Mouse (Mus musculus) left cerebral cortex, postnatal 36 days (tissue): Measurements from ENCODE around the gene D7Ertd443e. TPM values are rescaled to one million over a fixed set of nuclear protein-coding genes. Genes with fewer than 3 reads are reported as not detected.
A peak's percentile ranks its signal among the peaks of the same experiment; 100 is the strongest.

ENCODE experiments used
- DNase-seq, 2 experiments: peaks; one replicate each; pipeline ENCODE4 v3.0.0; 2021 to 2022; ENCODE audit warnings: low spot score in 2 of 2, mixed read lengths in 1 of 2
- intact Hi-C: fragments of 180-260 bp; cut with DNase I; formaldehyde crosslinking; loops from one replicate; pipeline ENCODE4 v1.15.1; 2025
- total RNA-seq, 2 experiments: library from RNA; stranded (reverse); gene quantifications; 2 replicates each; pipeline ENCODE4 v1.2.3; 2021

Gene D7Ertd443e
- 1 to 10 TPM; 2.9 TPM for total RNA-seq

DNA sequence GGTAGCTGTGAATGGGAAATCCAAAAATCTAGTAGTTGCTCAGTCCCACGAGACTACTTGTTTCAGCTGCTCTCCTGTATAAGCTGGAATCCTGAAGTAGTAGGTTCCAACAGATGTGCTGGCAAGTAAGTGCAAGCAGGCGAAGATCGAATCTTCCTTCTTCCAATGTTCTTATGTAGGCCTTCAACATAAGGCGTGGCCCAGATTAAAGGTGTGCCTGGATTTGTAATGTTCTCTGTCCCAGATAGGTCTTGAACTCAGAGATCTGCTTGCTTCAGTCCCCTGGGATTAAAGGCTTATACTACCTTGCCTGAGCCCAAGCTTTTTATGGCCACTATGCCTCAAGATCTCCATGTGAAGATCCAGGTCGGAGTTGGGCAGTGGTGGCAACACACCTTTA, at the start of gene D7Ertd443e:
D7Ertd443e (minus strand) TSS at position 101 of the 400 bp plus-strand sequence.
- DNase-seq, result no peak
- intact Hi-C loops, result no loop called here

DNA sequence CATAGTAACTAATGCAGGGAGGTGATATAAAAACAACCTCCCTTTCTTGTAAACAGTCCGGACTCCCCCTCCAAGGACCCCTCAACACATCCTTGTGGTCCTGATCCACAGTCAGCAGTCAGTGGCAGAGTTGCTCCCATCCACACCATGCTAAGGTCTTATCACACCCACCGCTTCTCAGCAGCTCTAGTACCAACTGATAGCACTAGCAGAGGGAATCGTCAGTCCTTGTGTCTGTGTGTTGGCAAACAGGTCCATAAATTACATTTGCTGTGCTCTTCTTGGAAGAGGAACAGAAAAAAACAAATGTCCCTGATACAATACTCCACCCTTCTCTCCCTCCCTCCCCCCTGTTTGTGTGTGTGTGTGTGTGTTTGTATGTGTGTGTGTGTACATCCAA, 46.2 kb upstream of the D7Ertd443e start:
- DNase-seq, result no peak
- intact Hi-C loops, result no loop called here

DNA sequence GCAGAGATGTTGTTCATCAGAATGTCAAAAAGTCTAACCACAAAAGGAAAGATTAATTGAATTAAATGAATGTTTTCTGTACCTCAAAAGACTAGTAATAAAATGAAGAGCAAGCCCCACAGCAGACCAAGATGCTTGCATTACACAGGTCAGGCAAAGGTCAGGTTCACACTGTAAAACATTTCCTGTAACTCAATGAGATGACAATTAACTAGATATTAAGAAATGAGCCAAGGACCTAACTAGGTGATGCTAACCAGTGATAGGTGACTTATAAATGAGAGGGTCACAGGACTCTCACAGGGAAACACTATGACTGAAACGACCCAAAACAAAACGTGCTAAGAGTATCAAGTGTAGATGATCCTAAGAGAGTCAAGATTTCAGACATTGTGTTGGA, 43.2 kb upstream of the D7Ertd443e start:
- intact Hi-C loops, result no loop called here
- DNase-seq, result no peak

DNA sequence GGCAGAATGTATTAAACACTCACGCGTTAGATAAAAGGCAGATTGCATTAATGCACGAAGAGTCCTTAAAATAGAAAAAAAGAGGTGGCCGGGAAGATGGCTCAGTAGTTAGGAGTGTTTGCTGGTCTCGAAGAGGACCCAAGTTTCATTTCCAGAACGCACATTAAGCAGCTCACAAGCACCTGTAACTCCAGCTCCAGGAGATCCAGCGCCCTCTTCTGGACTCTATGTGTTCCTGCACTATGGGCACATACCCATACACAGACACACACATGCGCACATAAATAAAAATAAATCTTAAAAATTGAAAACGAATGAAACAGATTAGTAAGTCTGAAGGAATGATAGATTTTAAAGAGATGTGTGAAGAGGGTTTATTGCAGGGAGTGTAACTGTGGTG, 29.6 kb upstream of the D7Ertd443e start:
- intact Hi-C loops, result no loop called here

DNA sequence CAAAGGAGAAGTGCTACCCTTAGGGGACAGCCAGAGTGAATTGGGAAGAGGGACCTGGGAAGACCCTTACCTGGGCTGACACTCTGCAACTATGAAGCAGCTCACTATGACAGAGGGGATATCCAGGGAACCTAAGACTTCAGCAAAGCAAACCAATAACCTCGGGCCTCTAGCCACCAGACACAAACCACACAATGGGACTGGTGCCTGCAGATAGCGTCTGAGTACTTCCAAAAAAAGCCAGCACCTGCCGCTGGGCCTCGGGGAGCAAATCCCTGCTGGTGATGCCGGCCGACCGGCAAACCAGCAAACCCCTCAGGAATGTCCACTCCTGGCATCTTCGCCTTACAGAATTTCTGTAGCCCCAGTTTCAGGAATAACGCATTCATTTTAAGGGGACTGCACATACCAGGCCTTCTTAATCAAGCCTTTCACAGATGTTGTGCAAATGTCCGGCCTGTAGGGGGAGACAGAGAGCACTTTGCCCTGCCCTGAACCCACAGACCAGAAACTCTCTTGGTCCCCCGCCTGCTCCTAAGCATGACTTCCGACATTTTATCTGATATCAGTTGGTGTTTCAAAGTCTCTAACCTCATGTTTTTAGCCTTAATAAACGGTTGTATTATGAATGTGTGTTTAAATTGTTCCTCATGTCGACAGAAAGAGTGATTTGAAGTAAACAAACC, 28.7 kb upstream of the D7Ertd443e start:
- intact Hi-C loops, result no loop called here
- DNase-seq, result peak in 1 of 2 experiments; percentile 3

More for the DNA sequence above, 29.6 kb upstream of the D7Ertd443e start:
- DNase-seq, result no peak

DNA sequence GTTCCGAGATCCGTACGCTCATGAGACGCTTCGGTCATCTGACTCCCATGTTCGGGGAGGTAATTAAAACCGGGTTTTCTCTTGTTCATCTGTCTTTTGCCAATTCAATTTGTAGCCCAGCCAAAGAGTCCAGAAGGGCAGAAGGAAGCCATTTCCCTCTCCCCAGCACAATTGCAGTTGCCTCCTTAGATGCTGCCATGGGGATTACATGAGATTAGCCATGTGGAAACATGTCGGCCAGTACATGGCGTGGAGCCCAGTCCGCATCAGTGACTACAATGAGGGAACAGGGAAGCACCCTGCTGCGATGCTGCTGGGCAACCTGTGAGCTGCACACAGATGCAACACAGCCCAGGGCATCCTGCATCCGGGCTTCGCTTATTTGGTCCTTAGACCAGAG, 23.2 kb upstream of the D7Ertd443e start:
- intact Hi-C loops, result no loop called here
- no peak for DNase-seq

DNA sequence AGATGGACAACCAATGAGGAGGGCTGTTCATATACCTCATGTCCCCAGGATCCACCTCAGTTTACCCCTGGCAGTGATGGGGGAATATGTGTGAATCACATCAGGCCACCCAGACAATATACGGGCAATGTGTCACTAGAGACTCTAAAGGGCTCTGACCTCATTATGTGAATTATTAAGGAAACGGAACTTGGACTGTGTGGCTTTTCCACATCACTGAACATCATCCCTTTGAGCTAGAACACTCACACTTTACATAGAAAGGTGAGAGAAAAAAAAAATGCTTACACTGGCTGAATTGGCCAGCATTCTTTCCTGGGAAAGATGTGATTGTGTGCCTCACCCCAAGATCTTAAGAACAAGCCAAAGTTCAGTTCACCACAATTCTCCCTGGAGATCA, 15.3 kb upstream of the D7Ertd443e start:
- DNase-seq, result no peak
- intact Hi-C loops, result no loop called here

DNA sequence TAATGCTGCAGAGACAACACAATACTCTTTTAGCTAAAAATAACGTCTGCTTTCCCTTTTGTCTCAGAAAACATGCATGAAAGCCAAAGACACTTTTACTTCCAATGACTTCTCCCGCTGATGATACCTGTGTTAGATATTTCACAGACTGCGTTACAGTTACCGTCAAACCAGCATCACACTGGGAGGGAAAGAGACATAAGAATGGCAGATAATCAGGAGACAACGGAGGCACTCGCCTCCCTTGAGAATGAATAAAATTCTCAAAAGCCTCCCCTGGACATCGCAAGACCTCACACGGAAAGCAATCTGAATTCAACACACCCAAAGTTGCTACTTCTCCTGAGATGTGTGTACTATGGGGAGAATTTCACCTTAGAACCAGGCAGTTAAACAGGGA, 11.3 kb upstream of the D7Ertd443e start:
- no peak for DNase-seq

DNA sequence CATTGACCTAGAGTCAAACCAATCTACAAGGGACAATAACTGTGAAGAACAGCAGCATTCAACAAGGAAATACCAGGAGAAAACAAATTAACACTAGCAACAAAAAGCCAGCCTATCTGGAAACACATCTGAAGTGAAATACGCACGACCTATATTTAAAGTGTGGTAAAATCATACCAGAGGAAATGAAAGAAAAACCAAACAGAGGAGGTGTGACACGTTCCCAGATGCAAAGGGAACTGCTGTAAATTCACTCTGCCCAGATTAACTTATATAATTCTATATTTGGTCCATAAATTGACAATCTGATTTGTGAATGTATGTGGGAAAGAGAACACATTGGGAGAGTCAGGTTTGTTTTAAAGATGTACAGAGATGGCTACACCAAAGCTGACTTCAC, 2.7 kb downstream of the D7Ertd443e start:
- no peak for DNase-seq
- intact Hi-C loops, result no loop called here

More for the DNA sequence above, 11.3 kb upstream of the D7Ertd443e start:
- intact Hi-C loops, result no loop called here

DNA sequence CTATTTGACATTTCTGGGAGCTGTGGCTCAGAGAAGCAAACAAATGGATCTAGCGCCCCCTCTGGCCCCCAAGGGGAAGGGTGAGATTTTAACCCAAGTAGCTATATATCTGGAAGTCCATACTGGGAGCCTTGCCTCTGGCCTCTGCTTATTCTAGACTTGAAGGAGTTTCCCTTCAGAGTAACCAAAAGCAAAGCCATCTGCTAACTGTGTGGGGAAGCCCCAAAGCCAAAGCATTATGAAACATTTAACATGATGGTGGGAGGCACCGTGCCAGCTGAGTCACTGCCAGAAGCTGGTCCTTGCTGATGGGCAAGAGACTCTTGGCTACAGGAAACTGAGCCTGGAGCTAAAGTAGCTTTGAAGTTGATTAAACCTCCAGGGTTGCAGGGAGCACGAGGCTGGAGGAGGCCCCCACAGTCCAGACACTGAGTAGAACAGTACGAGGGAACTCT, 4.0 kb downstream of the D7Ertd443e start:
- intact Hi-C loops, result no loop called here
- DNase-seq, result peak; percentile 75 to 80

DNA sequence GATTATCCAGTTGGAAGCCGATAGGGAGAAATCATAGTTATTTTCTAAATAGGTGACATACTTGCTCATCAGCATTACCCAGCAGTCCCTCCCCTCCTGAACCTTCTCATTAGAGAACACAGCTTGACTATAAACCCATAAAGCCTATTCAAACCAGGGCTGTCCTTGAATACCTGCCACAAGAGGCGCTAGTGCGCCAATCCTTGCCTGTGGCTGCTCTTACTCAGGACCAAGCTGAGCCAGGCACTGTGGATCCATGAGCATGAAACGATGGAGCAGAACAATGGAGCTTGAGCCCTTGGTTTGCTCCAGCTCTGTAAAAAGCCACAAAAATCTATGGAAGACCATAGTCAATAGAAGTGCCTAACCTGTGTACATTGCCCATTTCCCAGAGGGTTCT, 7.2 kb downstream of the D7Ertd443e start:
- intact Hi-C loops, result no loop called here

DNA sequence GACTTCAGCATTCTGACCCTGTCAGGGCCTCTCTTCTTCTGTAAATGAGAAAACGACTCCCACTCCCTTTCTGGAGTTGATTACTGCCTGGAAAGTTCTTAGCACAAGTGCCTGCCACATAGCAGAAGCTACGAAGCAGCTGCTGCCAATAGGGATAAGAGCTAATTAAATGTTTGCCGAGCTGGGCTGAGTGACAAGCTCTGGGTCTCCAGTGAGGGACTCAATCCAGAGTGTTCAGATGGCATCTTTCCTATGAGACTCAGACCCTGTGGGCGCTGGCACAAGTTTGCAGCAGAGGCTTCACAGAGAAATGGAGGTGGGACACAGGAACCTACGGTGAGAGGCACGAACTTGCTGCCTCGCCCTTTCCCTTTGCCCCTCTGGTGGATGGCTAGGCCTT, 8.7 kb downstream of the D7Ertd443e start:
- intact Hi-C loops, result no loop called here

More for the DNA sequence above, 7.2 kb downstream of the D7Ertd443e start:
- peak; percentile 13 to 14 for DNase-seq

DNA sequence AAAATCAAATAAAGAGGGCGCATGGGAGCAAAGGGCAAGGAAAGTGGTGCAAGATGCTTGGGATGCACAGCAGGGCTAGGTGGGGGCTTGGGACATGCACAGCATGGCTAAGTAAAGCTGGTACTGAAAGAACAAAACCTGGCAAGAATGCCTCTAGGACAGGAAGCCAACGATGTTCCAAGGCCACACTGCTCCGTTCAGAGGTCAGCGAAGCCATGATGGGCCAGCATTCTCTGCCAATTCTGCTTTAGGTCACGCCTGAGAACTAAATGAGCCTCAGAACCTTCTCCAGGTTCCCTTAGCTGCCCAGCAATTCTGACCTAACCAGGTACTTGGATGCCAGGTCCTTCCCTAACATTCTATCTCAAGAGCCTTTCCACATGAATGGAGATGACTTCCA, 13.2 kb downstream of the D7Ertd443e start:
- intact Hi-C loops, result no loop called here
- no peak for DNase-seq

More for the DNA sequence above, 8.7 kb downstream of the D7Ertd443e start:
- DNase-seq, result no peak

DNA sequence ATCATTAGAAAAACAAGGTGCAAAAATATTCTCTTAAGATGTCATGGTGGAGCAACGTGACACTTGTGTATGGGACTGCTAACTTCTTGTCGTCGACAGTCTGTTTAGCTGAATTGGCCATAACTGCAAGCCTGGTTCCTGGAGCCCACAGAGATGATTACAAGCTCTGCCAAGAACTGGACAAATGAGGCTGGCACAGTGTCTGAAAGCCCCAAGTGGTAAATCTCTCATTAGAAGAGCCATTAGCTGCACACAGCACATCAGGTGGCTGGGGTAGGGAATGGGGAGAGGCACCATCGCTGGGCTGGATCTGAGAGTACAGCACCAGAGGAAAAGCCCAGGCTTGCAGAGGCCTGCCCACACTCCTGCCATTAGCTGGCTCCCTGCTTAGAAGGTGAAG, 16.2 kb downstream of the D7Ertd443e start:
- intact Hi-C loops, result no loop called here
- DNase-seq, result no peak

DNA sequence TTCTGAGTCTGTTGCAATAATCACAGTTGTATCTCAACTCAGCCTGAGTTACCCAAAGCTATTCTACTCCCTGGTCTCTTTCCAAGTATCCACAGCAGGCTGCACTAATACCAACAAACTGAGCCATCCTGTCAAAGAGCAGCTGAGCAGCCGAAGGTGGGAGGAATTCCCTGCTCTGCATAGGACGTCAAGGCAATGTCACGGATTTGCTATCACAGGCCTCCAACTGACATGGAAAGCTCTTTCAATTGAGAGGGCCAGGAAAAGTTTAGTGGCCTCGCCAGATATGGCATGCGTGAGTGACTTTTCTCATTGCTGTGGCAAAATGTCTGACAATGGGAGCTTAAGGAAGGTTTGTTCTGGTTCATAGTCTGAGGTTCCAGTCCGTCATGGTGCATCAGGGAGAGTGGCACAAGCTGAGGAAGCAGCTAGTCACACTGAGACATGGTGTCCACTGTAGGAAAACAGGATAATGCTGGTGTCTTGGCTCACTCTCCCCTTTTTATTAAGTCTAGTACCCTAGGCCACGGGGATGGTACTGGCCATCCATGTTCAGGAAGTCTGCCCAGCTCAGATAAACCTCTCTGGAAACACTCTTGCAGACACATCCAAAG, 23.1 kb downstream of the D7Ertd443e start:
- intact Hi-C loops, result no loop called here
- DNase-seq, result no peak

DNA sequence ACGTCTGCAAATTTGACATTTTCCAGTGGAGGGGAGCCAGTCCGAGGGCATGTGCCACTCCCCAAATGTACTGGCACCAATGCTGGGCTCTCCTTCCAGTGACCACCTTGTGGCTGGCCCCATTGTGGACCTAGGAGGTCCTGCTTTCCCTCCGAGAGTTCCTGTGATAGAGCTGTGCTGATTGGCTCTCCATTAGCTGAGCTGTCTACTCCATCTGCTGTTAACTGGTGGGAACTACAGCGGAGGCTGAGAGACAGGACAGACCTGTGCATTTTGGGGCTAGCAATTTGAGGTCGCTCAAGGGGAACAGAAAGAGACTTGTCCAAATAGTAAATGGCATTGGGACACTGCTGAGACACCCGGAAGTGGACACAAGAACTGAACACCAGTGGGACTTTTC, 36.6 kb downstream of the D7Ertd443e start:
- peak; percentile 35 to 49 for DNase-seq
- intact Hi-C loops, result loop anchor here (2.0 to 10.0 kb wide), 4 partner anchors 84 to 542 kb away; no protein-coding TSS in a partner anchor

DNA sequence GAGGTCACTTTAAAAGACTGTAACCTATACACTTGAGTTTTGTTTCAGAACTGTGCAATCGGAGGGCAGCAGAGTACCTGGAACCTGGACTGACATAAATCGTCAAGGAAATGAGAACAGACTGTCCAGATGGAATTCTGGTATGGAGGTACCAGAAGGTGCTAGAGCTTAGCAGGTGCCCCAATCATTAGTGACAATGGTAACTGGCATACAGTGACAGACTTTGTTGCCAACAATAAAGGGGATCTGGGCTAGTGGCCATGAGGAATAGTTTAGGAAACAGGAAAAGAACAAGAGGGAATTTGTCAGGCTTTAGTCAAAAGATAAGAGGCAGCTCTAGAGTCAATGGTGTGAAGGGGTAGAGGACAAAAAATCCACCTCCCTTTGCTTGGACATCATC, 43.3 kb downstream of the D7Ertd443e start:
- intact Hi-C loops, result loop anchor here (10.0 kb wide), 1 partner anchor 77 kb away; no protein-coding TSS in a partner anchor
- DNase-seq, result no peak

DNA sequence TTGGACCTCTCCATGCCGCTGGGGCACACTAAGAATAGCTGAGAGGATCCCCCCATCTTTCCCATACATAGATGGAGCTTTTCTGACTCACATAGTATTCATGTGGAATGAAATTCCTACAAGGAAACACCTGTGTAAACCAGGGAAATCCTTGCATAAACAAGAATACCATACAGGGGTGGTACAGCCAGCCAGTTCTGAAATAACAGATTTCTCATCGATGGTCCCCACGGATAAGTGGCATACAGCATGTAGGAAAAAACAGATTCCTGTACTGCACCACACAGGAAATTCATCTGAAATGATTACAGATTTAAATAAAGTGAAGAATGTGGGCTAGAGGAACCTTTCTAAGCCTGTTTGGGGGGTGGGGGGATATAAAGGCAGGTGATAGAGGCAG, 49.5 kb downstream of the D7Ertd443e start:
- intact Hi-C loops, result no loop called here
- DNase-seq, result no peak

DNA sequence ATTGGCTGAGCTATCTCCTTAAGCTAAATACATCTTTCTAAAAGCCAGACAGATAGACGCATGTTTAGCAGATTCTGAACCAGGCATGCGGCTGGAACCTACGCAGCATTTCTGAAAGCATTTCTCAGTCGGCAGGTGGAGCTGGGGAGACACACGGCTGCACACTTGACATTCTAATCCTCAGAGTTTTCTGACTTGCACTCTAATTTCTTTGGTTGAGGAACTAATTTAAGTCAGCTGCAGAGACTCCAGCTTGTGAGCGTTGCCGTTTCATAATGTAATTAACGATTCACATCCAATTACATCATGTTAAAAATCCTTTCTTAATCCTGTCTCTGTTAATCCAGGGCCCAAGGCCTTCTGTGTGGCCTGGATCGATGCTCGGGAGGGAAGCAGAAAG, 64.5 kb downstream of the D7Ertd443e start:
- DNase-seq, result no peak
- intact Hi-C loops, result loop anchor here (2.0 kb wide), 1 partner anchor 26 kb away; no protein-coding TSS in a partner anchor

DNA sequence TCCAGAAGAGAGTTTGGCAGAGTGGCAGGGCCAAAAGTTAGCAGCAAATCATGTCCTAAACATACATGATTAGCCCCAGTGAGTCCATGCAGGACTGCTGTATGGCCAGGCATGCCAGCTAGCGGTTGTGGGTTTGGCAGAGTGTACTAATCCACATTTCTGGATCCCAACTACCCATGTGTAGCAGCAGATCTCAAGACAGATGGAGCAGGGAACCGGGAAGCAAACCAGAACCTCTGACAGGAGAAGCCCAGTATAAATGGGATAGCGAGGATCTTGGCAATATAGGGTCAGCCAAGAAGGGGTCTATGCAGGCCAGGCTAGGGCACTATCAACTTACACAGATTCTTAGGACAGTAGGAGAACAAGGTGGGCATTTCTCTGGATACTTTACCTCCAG, 83.4 kb downstream of the D7Ertd443e start:
- intact Hi-C loops, result no loop called here
- no peak for DNase-seq

DNA sequence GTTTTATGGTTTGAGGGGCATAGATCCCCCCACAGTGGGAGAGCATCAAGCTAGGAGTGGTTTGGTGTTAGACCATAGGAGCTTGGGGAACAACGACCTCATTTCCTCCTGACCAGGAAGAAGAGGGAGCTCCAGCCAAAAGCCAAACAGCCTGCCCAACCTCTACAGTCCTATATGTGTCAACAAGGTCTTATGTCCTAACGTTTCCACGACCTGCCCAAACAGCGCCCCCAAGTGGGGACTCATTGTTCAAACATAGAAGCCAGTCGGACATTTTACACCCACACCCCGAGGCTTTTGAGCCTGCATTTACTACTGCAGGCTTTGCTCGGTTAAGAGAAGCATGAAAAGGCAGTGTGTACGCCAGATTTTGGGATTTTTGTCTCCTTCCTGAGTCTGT, 84.2 kb downstream of the D7Ertd443e start:
- intact Hi-C loops, result no loop called here
- DNase-seq, result no peak
